Mouse (Mus musculus): ENCODE results near the gene Aatk. TPM values are rescaled to one million over a fixed set of nuclear protein-coding genes. Genes with fewer than 3 reads are reported as not detected.
A peak's percentile ranks its signal among the peaks of the same experiment; 100 is the strongest.

Aatk gene
- polyA plus RNA-seq, 1 experiment from 2014 or later: 2.0 TPM

DNA sequence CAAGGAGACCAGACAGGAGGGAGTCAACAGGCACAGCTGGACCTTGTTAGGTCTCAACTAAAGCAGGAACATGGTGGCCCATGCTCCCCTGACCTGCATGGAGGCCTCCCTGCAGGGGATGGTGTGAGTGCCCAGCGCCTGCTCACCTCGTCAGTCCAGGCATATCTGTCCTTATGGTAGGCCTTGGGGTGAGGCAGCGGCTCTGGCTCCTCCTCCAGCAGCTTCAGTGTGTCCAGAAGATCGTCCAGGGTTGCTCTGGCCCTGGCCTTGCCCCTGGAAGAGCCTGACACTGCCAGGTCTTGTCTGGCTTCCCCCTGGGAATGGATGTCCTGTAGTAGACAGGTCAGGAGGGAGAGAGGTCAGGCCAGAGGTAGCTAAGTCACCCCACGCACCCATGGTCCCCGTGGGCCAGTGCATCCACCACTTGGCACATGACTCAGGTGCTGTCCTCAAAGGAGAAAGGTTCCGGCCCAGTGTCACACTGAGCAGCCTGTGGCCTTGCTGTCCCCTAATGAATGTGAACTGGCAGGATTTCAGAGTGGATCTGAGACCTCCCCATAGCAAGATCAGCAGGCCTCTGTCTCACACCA lies 24.9 kb upstream of the Aatk start:
- ATAC-seq (ENCODE audit: low read depth): no peak
- Histone ChIP-seq H3K27me3 (ENCODE audit: control insufficient read depth, insufficient read depth, low read depth, low read length) (no peaks in the 10 kb centered on the region), H3K4me3 (ENCODE audit: low read length) (no peak overlapping the region), H3K9ac (ENCODE audit: low read length) (no peak overlapping the region), H3K9me3 (ENCODE audit: control insufficient read depth, low read length) (no peaks in the 10 kb centered on the region), H3K4me2 (ENCODE audit: low read depth, low read length) (no peak overlapping the region), H3K36me3 (ENCODE audit: control insufficient read depth, insufficient read depth, low read length) (peaks cover 28% of the 10 kb centered on the region), H3K27ac (ENCODE audit: low read length) (no peak overlapping the region), H3K4me1 (replicated peaks; ENCODE audit: control insufficient read depth, insufficient read depth, low read length) (no peaks in the 10 kb centered on the region)
- 73% methylated on average over 7 of the region's 7 CpGs for WGBS

GRCm38 (mm10) chr11:120071065-120071464 lies 24.1 kb upstream of the Aatk start:
- no peak overlapping the region for H3K9ac ChIP-seq (ENCODE audit: low read length)
- H3K4me2 ChIP-seq (ENCODE audit: low read depth, low read length): no peak overlapping the region
- H3K27ac ChIP-seq (ENCODE audit: low read length): no peak overlapping the region
- no peak overlapping the region for H3K4me3 ChIP-seq (ENCODE audit: low read length)
- no peaks in the 10 kb centered on the region for H3K27me3 ChIP-seq (ENCODE audit: control insufficient read depth, insufficient read depth, low read depth, low read length)
- H3K9me3 ChIP-seq (ENCODE audit: control insufficient read depth, low read length): no peaks in the 10 kb centered on the region
- WGBS: 61% methylated on average over 12 of the region's 12 CpGs
- H3K4me1 ChIP-seq (replicated peaks; ENCODE audit: control insufficient read depth, insufficient read depth, low read length): no peaks in the 10 kb centered on the region
- ATAC-seq (ENCODE audit: low read depth): no peak
- peaks cover 24% of the 10 kb centered on the region for H3K36me3 ChIP-seq (ENCODE audit: control insufficient read depth, insufficient read depth, low read length)

DNA sequence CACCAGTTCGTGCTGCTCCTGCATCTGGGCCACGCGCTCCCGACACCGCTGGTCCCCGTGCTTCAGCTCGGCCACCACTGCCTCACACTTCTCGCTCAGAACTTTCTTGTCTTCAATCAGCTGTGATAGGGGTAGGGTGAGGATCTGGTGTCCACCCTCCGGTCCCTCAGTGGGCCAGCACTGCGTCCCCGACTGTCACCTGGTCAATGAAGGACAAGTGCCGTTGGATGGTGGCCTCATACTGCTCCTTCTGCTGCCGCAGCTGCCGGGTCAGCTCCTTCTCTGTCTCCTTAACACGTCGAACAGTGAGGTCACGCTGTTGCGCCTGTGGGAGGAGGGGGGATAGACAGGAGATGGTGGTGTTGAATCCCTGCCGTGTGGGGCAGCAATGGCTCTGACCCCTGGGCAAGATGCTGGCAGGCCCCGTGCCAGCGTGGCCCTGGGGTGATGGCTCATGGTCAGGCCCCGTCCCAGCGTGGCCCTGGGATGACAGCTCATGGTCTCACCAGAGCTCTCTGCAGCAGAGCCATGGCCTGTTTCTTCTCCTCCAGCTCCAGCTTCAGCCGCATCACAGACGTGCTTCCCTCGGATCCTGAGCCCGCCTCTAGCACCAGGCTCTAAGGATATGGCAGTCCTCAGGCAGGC lies 23.4 kb upstream of the Aatk start:
- Histone ChIP-seq H3K9me3 (ENCODE audit: control insufficient read depth, low read length) (no peaks in the 10 kb centered on the region), H3K4me2 (ENCODE audit: low read depth, low read length) (no peak overlapping the region), H3K4me3 (ENCODE audit: low read length) (no peak overlapping the region), H3K9ac (ENCODE audit: low read length) (no peak overlapping the region), H3K36me3 (ENCODE audit: control insufficient read depth, insufficient read depth, low read length) (peaks cover 24% of the 10 kb centered on the region), H3K4me1 (replicated peaks; ENCODE audit: control insufficient read depth, insufficient read depth, low read length) (no peaks in the 10 kb centered on the region), H3K27ac (ENCODE audit: low read length) (no peak overlapping the region), H3K27me3 (ENCODE audit: control insufficient read depth, insufficient read depth, low read depth, low read length) (no peaks in the 10 kb centered on the region)
- WGBS: 83% methylated on average over 27 of the region's 27 CpGs
- no peak for ATAC-seq (ENCODE audit: low read depth)

- no peak for ATAC-seq (ENCODE audit: low read depth)
- peaks cover 28% of the 10 kb centered on the region for H3K36me3 ChIP-seq (ENCODE audit: control insufficient read depth, insufficient read depth, low read length)
- WGBS: 34% methylated on average over 11 of the region's 11 CpGs
Observed at GRCm38 (mm10) chr11:120069261-120069660, 22.3 kb upstream of the Aatk start.

GRCm38 (mm10) chr11:120067834-120068233 lies 20.9 kb upstream of the Aatk start:
- H3K4me2 ChIP-seq (ENCODE audit: low read depth, low read length): no peak overlapping the region
- ATAC-seq (ENCODE audit: low read depth): no peak
- no peaks in the 10 kb centered on the region for H3K27me3 ChIP-seq (ENCODE audit: control insufficient read depth, insufficient read depth, low read depth, low read length)
- no peak overlapping the region for H3K4me3 ChIP-seq (ENCODE audit: low read length)
- 58% methylated on average over 17 of the region's 17 CpGs for WGBS
- H3K27ac ChIP-seq (ENCODE audit: low read length): no peak overlapping the region
- no peaks in the 10 kb centered on the region for H3K4me1 ChIP-seq (replicated peaks; ENCODE audit: control insufficient read depth, insufficient read depth, low read length)
- H3K36me3 ChIP-seq (ENCODE audit: control insufficient read depth, insufficient read depth, low read length): peaks cover 28% of the 10 kb centered on the region
- H3K9me3 ChIP-seq (ENCODE audit: control insufficient read depth, low read length): no peaks in the 10 kb centered on the region
- no peak overlapping the region for H3K9ac ChIP-seq (ENCODE audit: low read length)

More at GRCm38 (mm10) chr11:120069261-120069660, 22.3 kb upstream of the Aatk start:
- no peaks in the 10 kb centered on the region for H3K4me1 ChIP-seq (replicated peaks; ENCODE audit: control insufficient read depth, insufficient read depth, low read length)
- H3K27me3 ChIP-seq (ENCODE audit: control insufficient read depth, insufficient read depth, low read depth, low read length): no peaks in the 10 kb centered on the region
- H3K4me3 ChIP-seq (ENCODE audit: low read length): no peak overlapping the region
- H3K27ac ChIP-seq (ENCODE audit: low read length): no peak overlapping the region
- no peaks in the 10 kb centered on the region for H3K9me3 ChIP-seq (ENCODE audit: control insufficient read depth, low read length)
- no peak overlapping the region for H3K9ac ChIP-seq (ENCODE audit: low read length)
- no peak overlapping the region for H3K4me2 ChIP-seq (ENCODE audit: low read depth, low read length)

DNA sequence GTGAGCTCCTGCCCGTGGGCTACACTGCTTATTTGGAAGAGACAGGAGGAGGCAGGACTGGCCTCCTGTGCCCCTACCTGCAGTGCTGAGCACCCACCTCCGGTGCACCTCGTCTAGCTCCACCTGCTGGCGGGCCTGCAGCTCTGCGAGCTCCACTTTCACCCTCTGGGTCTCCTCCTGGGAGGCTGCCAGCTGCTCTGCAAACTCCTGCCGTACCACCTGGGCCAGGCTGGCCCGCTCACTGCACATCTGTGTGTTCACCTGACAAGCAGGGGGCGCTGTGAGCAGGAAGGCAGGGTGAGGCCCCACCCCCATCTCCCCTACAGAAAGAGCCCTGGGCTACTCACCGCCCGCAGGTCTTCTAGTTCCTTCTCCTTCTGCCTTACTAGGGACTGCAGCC lies 18.3 kb upstream of the Aatk start:
- H3K27me3 ChIP-seq (ENCODE audit: control insufficient read depth, insufficient read depth, low read depth, low read length): no peaks in the 10 kb centered on the region
- 26% methylated on average over 10 of the region's 10 CpGs for WGBS
- no peak overlapping the region for H3K9ac ChIP-seq (ENCODE audit: low read length)
- H3K36me3 ChIP-seq (ENCODE audit: control insufficient read depth, insufficient read depth, low read length): peaks cover 14% of the 10 kb centered on the region
- H3K4me2 ChIP-seq (ENCODE audit: low read depth, low read length): no peak overlapping the region
- H3K9me3 ChIP-seq (ENCODE audit: control insufficient read depth, low read length): no peaks in the 10 kb centered on the region
- no peak overlapping the region for H3K4me3 ChIP-seq (ENCODE audit: low read length)
- H3K27ac ChIP-seq (ENCODE audit: low read length): no peak overlapping the region
- ATAC-seq (ENCODE audit: low read depth): peak; percentile 57; the same call in 1 of the 2 replicates
- no peaks in the 10 kb centered on the region for H3K4me1 ChIP-seq (replicated peaks; ENCODE audit: control insufficient read depth, insufficient read depth, low read length)

GRCm38 (mm10) chr11:120064668-120065040 lies 17.7 kb upstream of the Aatk start:
- ATAC-seq (ENCODE audit: low read depth): no peak
- H3K36me3 ChIP-seq (ENCODE audit: control insufficient read depth, insufficient read depth, low read length): peaks cover 8% of the 10 kb centered on the region
- no peaks in the 10 kb centered on the region for H3K9me3 ChIP-seq (ENCODE audit: control insufficient read depth, low read length)
- no peak overlapping the region for H3K4me2 ChIP-seq (ENCODE audit: low read depth, low read length)
- no peak overlapping the region for H3K27ac ChIP-seq (ENCODE audit: low read length)
- no peak overlapping the region for H3K4me3 ChIP-seq (ENCODE audit: low read length)
- no peaks in the 10 kb centered on the region for H3K4me1 ChIP-seq (replicated peaks; ENCODE audit: control insufficient read depth, insufficient read depth, low read length)
- 90% methylated on average over 11 of the region's 11 CpGs for WGBS
- H3K27me3 ChIP-seq (ENCODE audit: control insufficient read depth, insufficient read depth, low read depth, low read length): no peaks in the 10 kb centered on the region
- H3K9ac ChIP-seq (ENCODE audit: low read length): no peak overlapping the region

DNA sequence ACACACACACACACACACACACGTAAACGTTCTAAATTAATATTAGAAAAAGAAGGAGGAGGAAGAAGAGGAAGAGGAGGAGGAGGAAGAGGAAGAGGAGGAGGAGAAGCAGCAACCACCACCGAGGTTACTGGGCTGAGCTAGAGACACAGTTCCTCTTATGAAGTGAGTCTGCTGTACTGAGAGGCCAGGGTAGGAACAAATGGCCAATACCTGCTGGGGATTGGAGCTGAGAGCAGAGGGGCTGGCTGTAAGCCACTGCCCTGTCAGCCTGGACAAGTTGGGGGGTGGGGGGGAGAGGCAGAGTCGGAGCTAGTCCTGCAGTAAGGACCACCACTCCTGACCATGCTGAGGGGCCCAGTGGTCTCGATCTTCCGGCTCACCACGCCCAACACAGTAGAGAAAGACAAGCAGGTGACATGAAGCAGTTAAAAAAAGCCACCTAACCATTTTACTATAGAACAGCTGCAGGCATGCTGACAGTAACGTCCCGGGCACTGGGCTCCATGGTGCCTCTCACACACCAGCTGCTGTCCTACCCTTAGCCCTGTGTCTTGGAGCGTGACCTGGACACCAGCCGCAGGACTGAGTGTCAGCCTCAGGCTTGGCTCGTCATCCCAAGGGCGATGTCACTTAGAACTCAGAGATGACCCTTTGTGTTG lies 17.2 kb upstream of the Aatk start:
- Histone ChIP-seq H3K36me3 (ENCODE audit: control insufficient read depth, insufficient read depth, low read length) (peaks cover 8% of the 10 kb centered on the region), H3K4me3 (ENCODE audit: low read length) (no peak overlapping the region), H3K4me2 (ENCODE audit: low read depth, low read length) (no peak overlapping the region), H3K27ac (ENCODE audit: low read length) (no peak overlapping the region), H3K4me1 (replicated peaks; ENCODE audit: control insufficient read depth, insufficient read depth, low read length) (no peaks in the 10 kb centered on the region), H3K27me3 (ENCODE audit: control insufficient read depth, insufficient read depth, low read depth, low read length) (no peaks in the 10 kb centered on the region), H3K9me3 (ENCODE audit: control insufficient read depth, low read length) (no peaks in the 10 kb centered on the region), H3K9ac (ENCODE audit: low read length) (no peak overlapping the region)
- WGBS: 85% methylated on average over 13 of the region's 13 CpGs
- no peak for ATAC-seq (ENCODE audit: low read depth)

GRCm38 (mm10) chr11:120063326-120063725 lies 16.4 kb upstream of the Aatk start:
- Histone ChIP-seq H3K4me2 (ENCODE audit: low read depth, low read length) (no peak overlapping the region), H3K27me3 (ENCODE audit: control insufficient read depth, insufficient read depth, low read depth, low read length) (no peaks in the 10 kb centered on the region), H3K9ac (ENCODE audit: low read length) (no peak overlapping the region), H3K27ac (ENCODE audit: low read length) (no peak overlapping the region), H3K4me3 (ENCODE audit: low read length) (no peak overlapping the region), H3K36me3 (ENCODE audit: control insufficient read depth, insufficient read depth, low read length) (peaks cover 8% of the 10 kb centered on the region), H3K9me3 (ENCODE audit: control insufficient read depth, low read length) (no peaks in the 10 kb centered on the region), H3K4me1 (replicated peaks; ENCODE audit: control insufficient read depth, insufficient read depth, low read length) (no peaks in the 10 kb centered on the region)
- WGBS: 69% methylated on average over 5 of the region's 5 CpGs
- ATAC-seq (ENCODE audit: low read depth): no peak

Data from lung, embryonic 16.5 days (tissue).